Mouse (Mus musculus) embryo, embryonic 10.5 days (tissue): Measurements from ENCODE around the gene Radil.
A peak's percentile ranks its signal among the peaks of the same experiment; 100 is the strongest.

Experiments used
- DNase-seq: peaks from one replicate; pipeline ENCODE4 v3.0.0-alpha.2; 2015; ENCODE audit warnings: low spot score

Radil gene

GRCm38 (mm10) chr5:142550706-142551652, at the start of gene Radil:
Gene Radil, minus strand, starts transcription at chr5:142551098.
- peak; percentile 98 for DNase-seq

- DNase-seq, result no peak
Measured at GRCm38 (mm10) chr5:142597648-142598390, 46.9 kb upstream of the Radil start.

- no peak for DNase-seq
Measured at GRCm38 (mm10) chr5:142596723-142597122, 45.8 kb upstream of the Radil start.

GRCm38 (mm10) chr5:142595698-142596097, 44.8 kb upstream of the Radil start:
- no peak for DNase-seq

- DNase-seq, result no peak
Measured at GRCm38 (mm10) chr5:142590953-142591616, 40.2 kb upstream of the Radil start.

GRCm38 (mm10) chr5:142583616-142584126, 32.8 kb upstream of the Radil start:
- no peak for DNase-seq

GRCm38 (mm10) chr5:142581517-142581916, 30.6 kb upstream of the Radil start:
- DNase-seq, result peak; percentile 86

- no peak for DNase-seq
Measured at GRCm38 (mm10) chr5:142578192-142578591, 27.3 kb upstream of the Radil start.

GRCm38 (mm10) chr5:142576832-142577231, 25.9 kb upstream of the Radil start:
- no peak for DNase-seq

- no peak for DNase-seq
Measured at GRCm38 (mm10) chr5:142574323-142575057, 23.6 kb upstream of the Radil start.

GRCm38 (mm10) chr5:142564606-142565005, 13.7 kb upstream of the Radil start:
- no peak for DNase-seq

GRCm38 (mm10) chr5:142560261-142560660, 9.4 kb upstream of the Radil start:
- DNase-seq, result no peak

- DNase-seq, result peak; percentile 81
Measured at GRCm38 (mm10) chr5:142557397-142558067, 6.6 kb upstream of the Radil start.

- DNase-seq, result no peak
Measured at GRCm38 (mm10) chr5:142556721-142557120, 5.8 kb upstream of the Radil start.

GRCm38 (mm10) chr5:142555866-142556265, 5.0 kb upstream of the Radil start:
- DNase-seq, result no peak

GRCm38 (mm10) chr5:142549961-142550705, 765 bp downstream of the Radil start:
- DNase-seq, result peak; percentile 80

GRCm38 (mm10) chr5:142549441-142549840, 1.5 kb downstream of the Radil start:
- DNase-seq, result peak; percentile 40

- DNase-seq, result no peak
Measured at GRCm38 (mm10) chr5:142547066-142547465, 3.8 kb downstream of the Radil start.

GRCm38 (mm10) chr5:142546344-142546743, 4.6 kb downstream of the Radil start:
- no peak for DNase-seq
